Mouse (Mus musculus) olfactory bulb, adult 2 months (tissue): ENCODE measurements at regions not wholly inside any gene's neighbourhood (a gene's known extent, or its start where the extent isn't known, plus 50 kb on each side); places are given as distances from the start of the nearest gene placed in this dataset.

ENCODE experiments used
- CTCF ChIP-seq: fragments of 200-500 bp; IDR thresholded peaks from 2 replicates; pipeline ENCODE4 v1.5.1; 2012; ENCODE audit warnings: low read depth, mild to moderate bottlenecking, low read length, moderate library complexity; ENCODE audit not compliant: insufficient read depth
- POLR2A ChIP-seq: fragments of 200-500 bp; IDR thresholded peaks from 2 replicates; pipeline ENCODE4 v1.6.1; 2012; ENCODE audit warnings: mild to moderate bottlenecking, low read depth, low read length, moderate library complexity; ENCODE audit not compliant: insufficient read depth

DNA sequence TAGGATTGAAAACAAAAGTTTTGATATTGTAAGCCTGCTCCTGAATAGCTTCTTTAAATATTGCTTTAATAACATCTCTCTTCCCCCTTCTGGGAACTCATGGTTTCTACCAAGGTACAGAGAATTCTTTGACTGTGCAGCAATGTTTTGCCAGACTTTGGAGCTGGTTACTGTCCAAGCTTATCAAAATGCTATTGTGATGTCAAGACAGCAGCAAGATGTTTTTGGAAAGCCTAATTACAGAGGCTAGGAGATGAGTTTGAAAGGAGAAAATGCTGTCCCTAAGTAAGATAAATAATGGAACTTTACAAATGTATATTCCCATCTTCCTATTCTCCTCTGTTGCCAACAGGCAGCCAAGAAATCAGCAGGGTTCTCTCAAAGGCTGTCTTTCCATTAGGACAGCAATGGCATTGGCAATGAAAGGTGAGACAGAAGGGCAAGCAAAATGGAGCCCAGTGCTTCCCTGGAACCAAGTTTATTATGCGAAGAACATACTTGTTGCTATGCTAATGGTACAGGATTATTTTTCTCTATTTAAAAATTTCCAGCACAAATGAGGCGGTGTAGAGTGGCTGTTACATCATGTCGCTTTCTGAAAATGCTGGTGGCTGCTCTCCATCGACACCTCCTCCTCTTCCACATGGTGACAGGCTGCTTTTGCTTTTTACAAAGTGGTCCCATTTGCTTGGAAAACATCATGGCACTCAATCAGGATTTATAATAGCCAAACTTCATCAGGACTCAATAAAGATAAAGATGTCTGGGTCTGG lies 124.5 kb upstream of the Pter start:
- no peak for TF ChIP-seq CTCF
- TF ChIP-seq POLR2A = no peak
